Mouse (Mus musculus) MEL (cell line): ENCODE results near the gene Auts2. TPM values are rescaled to one million over a fixed set of nuclear protein-coding genes. Genes with fewer than 3 reads are reported as not detected.

Source experiments
- DNase-seq: peaks from one replicate; pipeline ENCODE4 v3.0.0; 2011; ENCODE audit warnings: low read depth, low spot score
- H3K27ac ChIP-seq: 2 replicates; pipeline ENCODE4 v1.5.1; 2012; ENCODE audit warnings: low read depth, mild to moderate bottlenecking, control low read depth, low read length, moderate library complexity; ENCODE audit not compliant: control insufficient read depth
- H3K27me3 ChIP-seq, 2 experiments: fragments of 150-350 bp in 1 of 2; sonication (generic) in 1 of 2; 2 replicates each; pipeline ENCODE4 v1.6.1; 2012; ENCODE audit warnings: low read length in 2 of 2, mild to moderate bottlenecking in 2 of 2, improper control_type of control experiment in 1 of 2, moderate library complexity in 1 of 2; ENCODE audit not compliant: insufficient read depth in 2 of 2, control insufficient read depth in 1 of 2
- H3K36me3 ChIP-seq, 2 experiments: 2 replicates each; pipeline ENCODE4 v1.6.1; 2012 to 2014; ENCODE audit warnings: low read length in 2 of 2, improper control_type of control experiment in 1 of 2, inconsistent platforms in 1 of 2, mild to moderate bottlenecking in 1 of 2; ENCODE audit not compliant: insufficient read depth in 2 of 2, control insufficient read depth in 1 of 2
- H3K4me1 ChIP-seq, 2 experiments: fragments of 150-350 bp in 1 of 2; sonication (generic) in 1 of 2; 2 replicates each; pipeline ENCODE4 v1.6.1; 2012; ENCODE audit warnings: low read length in 2 of 2, improper control_type of control experiment in 1 of 2, mild to moderate bottlenecking in 1 of 2; ENCODE audit not compliant: insufficient read depth in 2 of 2, control insufficient read depth in 1 of 2
- H3K4me3 ChIP-seq, 2 experiments: fragments of 150-350 bp in 1 of 2; sonication (generic) in 1 of 2; 2 replicates each; pipeline ENCODE4 v1.5.1; 2012; ENCODE audit warnings: low read depth in 2 of 2, low read length in 2 of 2, mild to moderate bottlenecking in 2 of 2, moderate library complexity in 2 of 2, control low read depth in 1 of 2, improper control_type of control experiment in 1 of 2; ENCODE audit not compliant: control insufficient read depth in 1 of 2, insufficient read depth in 1 of 2
- H3K79me2 ChIP-seq: 2 replicates; pipeline ENCODE4 v1.6.1; 2012; ENCODE audit warnings: mild to moderate bottlenecking, low read length, moderate library complexity; ENCODE audit not compliant: control insufficient read depth, poor library complexity, insufficient read depth
- H3K9ac ChIP-seq: 2 replicates; pipeline ENCODE4 v1.6.1; 2012; ENCODE audit warnings: low read depth, mild to moderate bottlenecking, control low read depth, low read length, moderate library complexity; ENCODE audit not compliant: control insufficient read depth, poor library complexity, severe bottlenecking
- H3K9me3 ChIP-seq: fragments of 150-350 bp; sonication (generic); replicated peaks from 2 replicates; pipeline ENCODE4 v1.6.1; 2012; ENCODE audit warnings: mild to moderate bottlenecking, low read length, improper control_type of control experiment, moderate library complexity; ENCODE audit not compliant: insufficient read depth
- BHLHE40 ChIP-seq: IDR thresholded peaks from 2 replicates; pipeline ENCODE4 v1.6.1; 2012; ENCODE audit warnings: low read depth, mild to moderate bottlenecking, inconsistent platforms, low read length, improper control_type of control experiment, borderline replicate concordance
- CHD2 ChIP-seq: IDR thresholded peaks from 2 replicates; pipeline ENCODE4 v1.6.1; 2011; ENCODE audit warnings: low read length, improper control_type of control experiment
- ETS1 ChIP-seq: IDR thresholded peaks from 2 replicates; pipeline ENCODE4 v1.6.1; 2012; ENCODE audit warnings: low read depth, mild to moderate bottlenecking, inconsistent platforms, low read length, improper control_type of control experiment, moderate library complexity
- MAFK ChIP-seq: IDR thresholded peaks from 2 replicates; pipeline ENCODE4 v1.6.1; 2011; ENCODE audit warnings: low read depth, mild to moderate bottlenecking, low read length, improper control_type of control experiment, borderline replicate concordance
- MAX ChIP-seq: IDR thresholded peaks from 2 replicates; pipeline ENCODE4 v1.6.1; 2011; ENCODE audit warnings: low read length, improper control_type of control experiment
- MEF2A ChIP-seq: IDR thresholded peaks from 2 replicates; pipeline ENCODE4 v1.6.1; 2014; ENCODE audit warnings: low read depth, mild to moderate bottlenecking, inconsistent platforms, low read length, improper control_type of control experiment; ENCODE audit not compliant: poor library complexity, insufficient replicate concordance, severe bottlenecking; ENCODE audit errors: extremely low read depth
- MXI1 ChIP-seq: IDR thresholded peaks from 2 replicates; pipeline ENCODE4 v1.6.1; 2011; ENCODE audit warnings: mild to moderate bottlenecking, low read depth, low read length, improper control_type of control experiment
- MYB ChIP-seq: IDR thresholded peaks from 2 replicates; pipeline ENCODE4 v1.6.1; 2011; ENCODE audit warnings: mild to moderate bottlenecking, low read depth, low read length, improper control_type of control experiment
- POLR2A ChIP-seq, 2 experiments: IDR thresholded peaks; 2 replicates each; pipeline ENCODE4 v1.6.1; 2011 to 2012; ENCODE audit warnings: low read length in 2 of 2, mild to moderate bottlenecking in 2 of 2, control low read depth in 1 of 2, improper control_type of control experiment in 1 of 2, low read depth in 1 of 2, moderate library complexity in 1 of 2; ENCODE audit not compliant: control insufficient read depth in 1 of 2, insufficient read depth in 1 of 2, poor library complexity in 1 of 2
- RAD21 ChIP-seq: IDR thresholded peaks from 2 replicates; pipeline ENCODE4 v1.6.1; 2011; ENCODE audit warnings: mild to moderate bottlenecking, low read depth, low read length, improper control_type of control experiment
- TCF12 ChIP-seq: IDR thresholded peaks from 2 replicates; pipeline ENCODE4 v1.6.1; 2014; ENCODE audit warnings: low read depth, mild to moderate bottlenecking, inconsistent platforms, low read length, improper control_type of control experiment, moderate library complexity
- USF1 ChIP-seq: IDR thresholded peaks from 2 replicates; pipeline ENCODE4 v1.6.1; 2014; ENCODE audit warnings: low read depth, mild to moderate bottlenecking, inconsistent platforms, low read length, improper control_type of control experiment, moderate library complexity
- USF2 ChIP-seq, 2 experiments: IDR thresholded peaks; 2 replicates each; pipeline ENCODE4 v1.6.1; 2011 to 2012; ENCODE audit warnings: improper control_type of control experiment in 2 of 2, low read length in 2 of 2, borderline replicate concordance in 1 of 2, inconsistent platforms in 1 of 2, low read depth in 1 of 2, mild to moderate bottlenecking in 1 of 2; ENCODE audit not compliant: insufficient read depth in 1 of 2
- ZKSCAN1 ChIP-seq: IDR thresholded peaks from 2 replicates; pipeline ENCODE4 v1.6.1; 2012; ENCODE audit warnings: low read depth, mild to moderate bottlenecking, inconsistent platforms, low read length, improper control_type of control experiment, moderate library complexity
- ZMIZ1 ChIP-seq: IDR thresholded peaks from 2 replicates; pipeline ENCODE4 v1.6.1; 2012; ENCODE audit warnings: low read depth, mild to moderate bottlenecking, inconsistent platforms, low read length, improper control_type of control experiment, moderate library complexity
- polyA plus RNA-seq, 2 experiments: library from polyadenylated mRNA; stranded (reverse) in 1 of 2; unstranded in 1 of 2; fragments of >175 nt in 1 of 2; fragments of >200 nt in 1 of 2; gene quantifications; 2 replicates each; pipeline versions ENCODE4 v1.2.1 to v1.2.4; 2012; ENCODE audit warnings: low replicate concordance in 2 of 2, low read depth in 1 of 2; ENCODE audit not compliant: insufficient read length in 2 of 2, insufficient read depth in 1 of 2, missing spikeins in 1 of 2
- total RNA-seq: library from RNA; depleted of rRNA; stranded (reverse); fragments of 300-350 nt; gene quantifications from 2 replicates; pipeline ENCODE4 v1.2.3, GENCODE M21; 2012

Auts2 gene
- total and polyA plus RNA-seq, 3 experiments = not detected

DNA sequence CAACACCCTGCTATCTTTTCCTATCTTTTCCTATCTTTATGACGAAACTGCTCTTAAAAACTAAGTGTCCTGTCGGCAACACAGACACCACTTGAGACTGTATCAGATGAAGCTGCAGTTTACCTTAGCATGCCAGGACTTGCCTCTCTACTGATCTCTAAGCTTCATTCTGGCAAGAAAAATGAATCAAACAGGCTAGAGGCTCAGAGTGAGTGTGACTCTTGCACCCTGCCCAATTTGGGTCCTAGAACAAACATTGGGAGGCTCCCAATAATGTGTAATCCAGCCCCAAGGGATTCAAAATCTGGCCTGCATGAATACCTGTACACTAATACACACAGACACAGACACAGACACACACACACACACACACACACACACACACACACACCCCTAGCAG is 250.2 kb downstream of the Auts2 start:
- no peak for DNase-seq
- Histone ChIP-seq H3K27me3 (no peaks in the 10 kb centered on the region), H3K9ac (no peak overlapping the region), H3K79me2 (no peaks in the 10 kb centered on the region), H3K4me1 (no peaks in the 10 kb centered on the region), H3K4me3 (no peak overlapping the region), H3K27ac (no peak overlapping the region), H3K9me3 (no peaks in the 10 kb centered on the region), H3K36me3 (no peaks in the 10 kb centered on the region)
- TF ChIP-seq ETS1 (no peak), MAX (no peak)

DNA sequence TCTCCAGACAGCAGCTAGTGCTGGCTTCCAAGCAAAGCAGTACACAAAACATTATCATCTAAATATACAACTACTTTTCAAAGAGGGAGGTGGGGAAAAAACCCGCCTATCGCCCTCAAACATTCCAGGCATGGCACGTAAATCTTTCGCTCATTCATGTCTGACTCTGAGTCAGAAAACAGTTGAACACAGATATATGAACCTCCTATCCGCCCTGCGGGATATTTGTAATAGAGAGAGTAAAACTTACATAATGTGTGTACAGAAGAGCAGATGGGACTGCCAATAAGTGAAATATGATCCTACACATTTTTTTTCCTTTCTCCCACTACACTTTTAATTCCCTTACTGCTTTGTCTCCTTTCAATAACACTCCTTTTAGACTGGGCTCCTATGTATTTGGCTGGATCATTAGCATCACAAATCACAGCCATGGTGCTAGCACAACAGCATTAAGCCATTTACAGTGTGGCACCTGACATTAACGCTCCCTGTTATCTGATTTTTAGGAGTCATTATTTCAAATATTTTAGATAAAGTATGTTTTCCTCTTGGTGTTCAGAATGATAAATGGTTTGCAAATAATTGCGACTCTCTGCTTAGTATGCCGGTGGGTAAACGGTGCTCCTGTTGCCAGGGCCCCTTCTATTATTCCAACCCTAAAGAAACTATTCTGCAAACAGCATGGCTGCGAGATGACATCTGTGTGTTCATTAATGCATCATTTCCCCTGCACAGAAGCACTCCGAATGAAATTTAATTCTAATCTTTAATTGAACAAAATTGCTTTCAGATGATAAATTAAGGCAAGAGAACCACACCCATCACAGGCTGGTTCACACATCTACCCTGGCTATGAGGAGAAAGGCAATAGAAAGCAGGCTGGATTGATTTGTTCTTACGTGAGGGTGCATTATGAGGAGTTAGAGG is 252.3 kb downstream of the Auts2 start:
- H3K4me1 ChIP-seq = no peaks in the 10 kb centered on the region
- no peak overlapping the region for H3K9ac ChIP-seq
- no peaks in the 10 kb centered on the region for H3K9me3 ChIP-seq
- H3K4me3 ChIP-seq = no peak overlapping the region
- no peaks in the 10 kb centered on the region for H3K79me2 ChIP-seq
- no peaks in the 10 kb centered on the region for H3K27me3 ChIP-seq
- TF ChIP-seq USF1 (no peak), MEF2A (no peak), TCF12 (no peak), ZKSCAN1 (no peak), POLR2A (IDR thresholded peaks at IDR 0.05; ENCODE audit: control insufficient read depth in 1 of 2, insufficient read depth in 1 of 2, low read depth in 1 of 2, low read length in 2 of 2, poor library complexity in 1 of 2) (no peak), RAD21 (no peak), ZMIZ1 (no peak), USF2 (IDR thresholded peaks at IDR 0.05; ENCODE audit: borderline replicate concordance in 1 of 2, insufficient read depth in 1 of 2, low read depth in 1 of 2, low read length in 2 of 2) (no peak), MYB (no peak), CHD2 (no peak), BHLHE40 (no peak), MAFK (no peak), MXI1 (no peak)
- H3K27ac ChIP-seq = no peak overlapping the region
- no peaks in the 10 kb centered on the region for H3K36me3 ChIP-seq
- DNase-seq = no peak
